Mouse (Mus musculus): ENCODE measurements around the gene Mrm3.
"Not testable (repeated sequence)": the region's sequence is repeated elsewhere in the genome, so short reads cannot be mapped to it uniquely, and the experiment has no call there.

Mrm3 gene

GRCm38 (mm10) chr11:76242901-76243810, at the start of gene Mrm3, which contains the start of gene Glod4:
TSS of gene Mrm3 (plus strand) at chr11:76243715.
TSS of gene Glod4 (minus strand) at chr11:76243725.
- peak; percentile 92 for DNase-seq (ENCODE audit: low read depth, low spot score)

DNA sequence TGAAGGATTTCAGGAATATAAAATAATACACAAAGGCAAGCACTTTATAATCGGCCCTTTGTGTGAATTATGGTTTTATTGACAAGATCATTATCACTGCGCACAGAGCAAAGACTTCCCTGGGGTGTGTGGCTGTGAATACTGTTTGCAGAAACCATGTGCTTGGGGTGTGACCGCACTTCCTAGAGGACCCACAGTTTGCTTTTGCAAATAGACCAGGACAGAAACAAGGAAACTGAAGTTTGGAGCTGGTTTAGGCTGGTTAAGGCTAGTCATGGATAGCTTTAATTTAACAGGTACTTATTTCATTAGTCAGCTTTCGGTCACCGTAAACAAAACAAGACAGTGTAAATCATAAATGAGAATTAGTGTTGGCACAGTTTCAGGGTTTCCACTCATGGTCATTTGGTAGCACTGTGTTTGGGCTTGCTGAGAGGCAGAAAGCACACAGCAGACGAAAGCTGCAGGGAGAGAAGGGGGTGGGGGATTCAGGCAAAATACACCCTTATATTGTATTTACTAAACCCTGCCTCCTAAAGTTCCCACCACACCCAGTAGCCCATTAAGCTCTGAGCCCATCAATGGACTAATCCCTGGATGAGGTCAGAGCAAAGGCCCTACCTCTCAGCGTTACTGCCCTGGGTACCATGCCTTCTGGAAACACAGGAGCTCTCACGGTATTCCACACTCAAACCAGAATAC, 47.1 kb upstream of the Mrm3 start:
- DNase-seq (ENCODE audit: low read depth, low spot score): no peak

GRCm38 (mm10) chr11:76196977-76197469, 46.5 kb upstream of the Mrm3 start:
- DNase-seq (ENCODE audit: low read depth, low spot score): no peak

DNA sequence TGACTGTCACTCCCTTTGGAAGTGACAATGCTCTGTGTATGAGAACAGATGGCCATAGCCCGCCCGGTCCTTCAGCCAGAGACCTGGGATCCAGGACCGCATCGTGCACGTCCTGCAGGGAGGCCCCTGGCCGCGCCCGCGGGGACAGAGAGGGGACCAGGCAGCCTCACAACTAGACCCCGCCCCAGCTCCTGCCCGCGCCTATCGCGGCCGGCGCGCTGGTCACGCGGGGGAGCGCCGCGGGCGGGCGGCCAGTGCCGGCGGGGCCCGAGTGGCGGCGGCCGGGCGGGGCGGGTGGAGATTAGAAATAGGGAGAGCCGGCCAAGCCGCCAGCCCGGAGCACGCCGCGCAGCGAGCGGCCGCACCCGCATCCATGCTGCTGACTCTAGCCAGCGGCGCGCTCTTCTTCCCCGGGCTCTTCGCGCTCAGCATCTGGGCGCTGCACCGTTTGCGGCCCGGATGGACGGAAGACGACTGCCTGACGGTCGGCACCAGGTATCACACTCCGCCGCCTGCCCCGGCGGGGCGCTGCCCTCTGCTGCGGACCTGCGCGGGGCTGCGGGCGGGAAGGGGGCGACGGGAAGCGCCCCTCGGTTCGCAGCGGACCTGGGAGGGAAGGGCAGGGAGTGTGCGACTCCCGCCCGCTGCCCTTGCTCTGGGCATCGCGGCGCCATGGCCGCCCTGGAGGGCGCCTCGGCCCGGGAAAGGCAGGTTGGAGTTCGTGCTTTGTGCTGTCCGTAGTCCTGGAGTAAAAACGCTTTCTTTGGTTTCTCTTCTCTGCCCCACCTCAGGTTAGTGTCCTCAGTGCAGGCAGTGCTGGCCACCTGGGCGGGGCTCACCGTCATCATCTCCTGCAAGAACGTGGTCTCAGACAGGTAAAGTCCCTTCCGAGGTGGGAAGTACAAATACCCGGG, 41.5 kb upstream of the Mrm3 start:
- DNase-seq (ENCODE audit: low read depth, low spot score): peak; percentile 62

DNA sequence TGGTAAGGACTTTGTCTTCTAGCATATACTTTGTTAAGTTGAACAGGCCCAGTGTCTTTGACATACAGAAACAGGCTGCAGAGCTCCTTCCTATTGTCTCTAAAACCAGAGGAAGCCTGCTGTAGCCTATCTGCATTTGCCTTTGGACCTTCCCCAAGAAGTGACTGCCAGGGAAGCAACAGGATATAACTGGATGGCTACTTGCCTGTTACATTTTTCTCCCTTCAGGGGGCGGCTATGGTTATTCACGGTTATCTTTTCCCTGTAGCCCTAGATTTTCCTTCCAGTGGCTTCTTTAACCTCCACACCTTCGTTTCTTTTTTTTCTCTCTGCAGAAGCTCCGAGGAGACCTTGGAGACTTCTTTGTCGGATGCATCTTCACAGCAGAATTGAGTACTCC, 36.7 kb upstream of the Mrm3 start:
- no peak for DNase-seq (ENCODE audit: low read depth, low spot score)

GRCm38 (mm10) chr11:76210228-76210985, 33.1 kb upstream of the Mrm3 start:
- DNase-seq (ENCODE audit: low read depth, low spot score): no peak

GRCm38 (mm10) chr11:76211595-76211994, 31.9 kb upstream of the Mrm3 start:
- not testable (repeated sequence) for DNase-seq (ENCODE audit: low read depth, low spot score)

DNA sequence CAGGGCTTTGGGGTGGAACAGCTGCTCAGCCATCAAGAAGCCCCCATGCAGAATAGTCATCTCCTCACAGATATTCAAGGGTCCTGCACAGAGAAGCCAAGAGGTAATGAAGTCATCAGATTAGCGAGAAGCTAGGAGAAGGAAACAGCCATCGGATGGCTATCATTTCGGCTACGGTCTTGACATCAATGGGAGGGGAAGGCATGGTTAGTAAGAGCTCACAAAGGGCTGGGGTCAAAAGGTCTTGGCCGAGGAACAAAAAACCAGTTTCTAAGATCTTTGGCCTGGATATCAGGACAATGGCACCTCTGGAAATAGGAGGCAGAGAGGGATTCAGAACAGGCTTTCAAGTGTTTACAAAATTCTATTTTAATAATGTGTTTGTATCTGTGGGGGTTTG, 29.7 kb upstream of the Mrm3 start:
- no peak for DNase-seq (ENCODE audit: low read depth, low spot score)

DNA sequence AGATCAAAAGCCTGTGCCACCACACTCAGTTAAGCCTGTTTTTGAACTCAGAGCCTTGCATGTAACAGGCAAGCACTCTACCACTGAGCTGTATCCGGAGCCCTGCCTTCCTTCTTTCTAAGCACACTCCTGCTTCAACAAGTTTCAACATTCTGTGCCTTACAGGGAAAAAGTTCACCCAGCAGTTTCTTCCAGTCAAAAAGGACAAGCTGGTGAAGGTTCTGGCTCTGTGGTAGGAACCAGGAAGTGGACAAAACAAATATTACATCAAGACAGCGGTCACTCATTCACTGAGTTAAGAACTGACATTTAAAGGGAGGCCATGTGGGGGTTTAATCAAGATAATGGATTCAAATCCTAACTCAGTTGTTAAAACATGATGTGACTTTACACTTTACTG, 28.5 kb upstream of the Mrm3 start:
- no peak for DNase-seq (ENCODE audit: low read depth, low spot score)

DNA sequence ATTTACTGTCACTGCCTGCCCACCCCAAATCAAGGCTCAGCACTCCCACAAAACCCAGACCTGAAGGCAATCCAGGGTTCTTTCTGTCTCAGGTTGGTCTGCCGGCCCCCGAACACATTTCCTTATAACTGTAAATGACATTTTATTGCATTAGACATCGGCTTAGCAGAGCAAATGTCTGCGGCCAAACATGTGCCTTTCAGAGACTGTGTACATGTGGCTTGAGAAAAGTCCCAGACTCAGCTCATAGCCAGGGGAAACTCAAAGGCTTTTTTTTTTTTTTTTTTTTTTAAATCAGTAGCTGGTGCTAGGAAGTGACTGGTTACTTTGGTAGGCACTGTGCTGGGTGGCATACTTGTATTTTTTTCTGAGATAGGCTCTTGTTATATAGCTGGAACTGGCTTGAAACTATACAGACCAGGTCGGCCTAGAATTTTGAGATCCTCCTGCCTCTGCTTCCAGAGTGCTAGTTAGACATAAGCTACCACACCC, 27.4 kb upstream of the Mrm3 start:
- no peak for DNase-seq (ENCODE audit: low read depth, low spot score)

DNA sequence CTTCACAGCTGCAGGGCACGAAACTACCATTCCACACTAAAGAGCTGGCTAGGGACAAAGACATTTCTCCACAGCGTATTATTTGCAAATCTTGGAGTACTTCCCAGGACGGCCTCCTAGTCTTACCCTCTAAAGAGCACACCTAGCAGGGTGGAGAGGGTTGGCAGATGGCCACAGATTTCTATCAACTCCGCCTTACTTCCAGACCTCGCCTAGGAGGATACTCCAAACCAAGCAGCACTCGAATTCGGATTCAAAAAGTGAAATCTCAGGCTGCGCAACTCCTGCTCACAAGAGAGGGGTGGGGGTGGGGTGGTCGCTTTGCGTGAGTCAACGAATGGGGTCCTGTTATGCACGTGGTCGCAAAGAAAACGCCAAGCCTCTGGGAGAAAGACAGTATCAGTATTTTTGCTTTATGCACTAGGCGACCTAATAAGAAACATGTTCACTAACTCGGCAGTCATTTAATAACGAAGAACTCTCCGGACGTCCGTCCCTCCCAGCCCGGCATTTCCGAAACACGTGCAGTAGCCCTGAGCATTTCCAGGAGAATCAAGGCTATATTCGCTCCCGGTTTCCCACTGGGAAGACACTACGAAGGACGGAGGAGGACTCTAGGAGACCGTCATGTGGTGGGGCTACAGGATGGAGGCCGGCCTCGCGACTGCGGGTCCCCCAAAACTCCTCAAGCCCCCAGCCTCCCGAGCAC, 26.7 kb upstream of the Mrm3 start:
- peak; percentile 54 for DNase-seq (ENCODE audit: low read depth, low spot score)

DNA sequence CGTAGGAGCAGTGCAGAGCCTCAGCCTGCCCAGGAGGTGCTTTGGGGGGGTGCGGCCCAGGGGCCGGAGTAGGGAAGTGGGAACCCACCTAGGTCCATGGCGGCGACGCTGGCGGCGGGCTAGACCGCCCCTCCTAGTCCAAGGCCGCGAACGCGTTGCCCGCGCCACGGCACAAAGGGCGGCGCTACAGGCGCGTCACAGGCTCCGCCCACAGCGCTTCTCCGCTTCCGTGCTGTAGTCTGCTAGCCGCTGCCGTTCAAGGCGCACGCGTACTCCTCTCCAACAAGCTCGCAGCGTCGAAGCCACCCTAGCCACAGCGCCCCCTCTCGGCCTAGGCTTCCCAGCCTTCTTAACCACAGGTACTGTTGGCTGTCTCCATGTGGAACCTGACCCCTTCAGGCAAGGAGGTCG, 26.1 kb upstream of the Mrm3 start, which contains the start of the genes Dbil5 and Gemin4:
Gene Dbil5, plus strand, starts transcription at position 219 of the 411 bp plus-strand sequence.
Gene Gemin4, minus strand, starts transcription at position 275 of the 411 bp plus-strand sequence.
- DNase-seq (ENCODE audit: low read depth, low spot score): peak; percentile 99

DNA sequence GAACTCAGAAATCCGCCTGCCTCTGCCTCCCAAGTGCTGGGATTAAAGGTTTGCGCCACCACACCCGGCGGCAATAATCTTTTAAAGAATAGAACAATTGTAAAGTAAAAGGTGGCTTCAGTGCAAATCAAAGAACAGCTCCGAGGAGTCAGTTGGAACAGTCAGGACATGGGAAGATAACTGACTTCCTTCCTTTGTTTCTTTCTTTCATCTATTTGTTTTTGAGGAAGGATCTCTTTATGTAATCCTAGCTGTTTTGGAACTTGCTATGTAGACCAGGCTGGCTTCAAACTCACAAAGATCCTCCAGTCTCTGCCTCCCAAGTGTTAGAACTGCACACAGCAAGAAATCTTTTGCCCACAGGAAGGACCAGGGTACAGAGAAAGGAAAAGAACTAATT, 18.9 kb upstream of the Mrm3 start:
- no peak for DNase-seq (ENCODE audit: low read depth, low spot score)

DNA sequence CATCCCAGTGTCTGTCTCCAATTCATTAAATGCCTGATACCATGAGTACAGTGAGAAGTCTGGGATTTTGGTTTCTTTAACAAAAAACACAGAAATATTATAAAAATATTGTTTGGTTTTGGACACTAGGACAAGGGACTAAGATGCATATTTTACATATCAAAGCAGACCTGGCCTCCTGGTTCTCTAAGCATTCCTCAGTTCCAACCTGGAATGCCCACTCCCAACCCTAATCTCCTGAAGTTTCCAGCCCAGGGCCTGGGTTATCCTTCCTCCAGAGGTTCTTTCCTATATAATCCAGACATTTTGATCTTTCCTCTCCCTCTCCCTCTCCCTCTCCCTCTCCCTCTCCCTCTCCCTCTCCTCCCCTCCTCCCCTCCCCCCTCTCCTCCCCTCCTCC, 18.5 kb upstream of the Mrm3 start:
- DNase-seq (ENCODE audit: low read depth, low spot score): no peak

DNA sequence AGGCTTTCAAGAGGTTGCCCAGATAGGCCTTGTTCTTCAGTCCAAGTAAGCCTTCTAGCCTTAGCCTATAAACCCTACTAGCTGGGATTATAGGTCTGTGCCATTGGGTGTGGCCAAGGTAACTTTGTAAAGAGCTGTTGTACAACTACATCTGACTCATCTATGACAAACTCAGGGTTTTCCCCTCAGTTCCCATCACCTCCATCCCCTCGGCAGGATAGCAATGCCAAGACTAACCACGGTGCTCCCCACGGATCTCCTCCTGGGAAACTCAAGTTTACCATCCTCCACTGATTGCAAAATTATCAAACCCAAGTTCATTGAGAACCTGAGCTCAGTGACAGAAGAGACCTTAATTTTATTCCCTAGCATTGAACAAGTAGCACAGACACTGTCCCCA, 7.4 kb upstream of the Mrm3 start:
- DNase-seq (ENCODE audit: low read depth, low spot score): no peak

DNA sequence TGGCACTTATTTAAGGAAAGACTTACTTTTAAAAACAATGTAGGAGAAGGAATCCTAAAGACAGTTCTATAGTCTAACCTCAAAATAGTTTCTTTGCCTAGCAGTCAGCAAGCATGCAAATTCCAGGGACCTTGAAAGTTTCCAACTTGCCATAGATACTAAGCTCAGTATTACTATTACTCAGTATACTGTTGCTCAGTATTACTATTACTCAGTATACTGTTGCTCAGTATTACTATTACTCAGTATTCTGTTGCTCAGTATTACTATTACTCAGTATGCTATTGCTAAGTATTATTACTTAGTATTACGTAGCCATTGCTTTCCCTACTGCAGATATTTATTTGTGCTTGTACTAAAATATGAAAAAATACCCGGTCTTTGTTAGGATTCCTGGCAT, 3.8 kb upstream of the Mrm3 start:
- DNase-seq (ENCODE audit: low read depth, low spot score): no peak

- no peak for DNase-seq (ENCODE audit: low read depth, low spot score)
These were observed 464 bp downstream of the Mrm3 start for GRCm38 (mm10) chr11:76243811-76244546.

DNA sequence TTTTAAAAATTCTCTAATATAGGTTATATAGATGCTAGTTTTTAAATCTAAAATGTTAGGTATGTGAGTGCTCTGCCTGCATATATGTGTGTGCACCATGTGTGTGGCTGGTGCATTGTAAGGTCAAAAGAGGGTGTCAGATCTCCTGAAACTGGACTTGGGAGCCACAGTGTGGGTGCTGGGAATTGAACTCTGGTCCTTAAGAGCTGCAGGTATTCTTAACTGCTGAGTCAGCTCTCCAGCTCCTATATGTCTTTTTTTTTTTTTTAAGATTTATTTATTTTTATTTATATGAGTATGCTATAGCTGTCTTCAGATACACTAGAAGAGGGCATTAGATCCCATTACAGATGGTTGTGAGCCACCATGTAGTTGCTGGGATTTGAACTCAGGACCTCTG, 2.9 kb downstream of the Mrm3 start:
- no peak for DNase-seq (ENCODE audit: low read depth, low spot score)

DNA sequence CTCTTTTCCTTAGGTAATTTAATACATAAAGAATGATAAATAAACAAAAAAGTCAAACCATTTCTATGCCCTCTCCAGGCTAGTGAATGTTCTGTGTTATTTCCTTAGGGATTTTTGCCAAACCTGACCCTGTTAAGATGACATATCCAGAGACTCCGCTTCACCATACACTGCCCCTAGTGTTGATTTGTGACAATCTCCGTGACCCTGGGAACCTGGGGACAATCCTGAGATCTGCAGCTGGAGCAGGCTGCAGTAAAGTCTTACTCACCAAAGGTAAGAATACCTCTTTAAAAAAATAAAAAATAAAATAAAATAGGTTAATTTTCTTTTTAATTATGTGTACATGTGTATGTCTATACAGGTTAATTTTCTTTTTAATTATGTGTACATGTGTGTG, 3.7 kb downstream of the Mrm3 start:
- no peak for DNase-seq (ENCODE audit: low read depth, low spot score)
